Mouse (Mus musculus) neural tube, embryonic 11.5 days (tissue): ENCODE data around the gene Foxc2. TPM values are rescaled to one million over a fixed set of nuclear protein-coding genes. Genes with fewer than 3 reads are reported as not detected.

Experiments used
- ATAC-seq: fragments of 200-750 bp; cut with Nextera tagmentation; 2 replicates; pipeline ENCODE4 v1.8.0; 2017; ENCODE audit warnings: moderate number of reproducible peaks, mild to moderate bottlenecking, moderate TSS enrichment, moderate library complexity; ENCODE audit not compliant: insufficient read depth, low FRiP score, low TSS enrichment
- DNase-seq: peaks from one replicate; pipeline ENCODE4 v3.0.0-alpha.2; 2015; ENCODE audit warnings: low spot score
- H3K27ac ChIP-seq: fragments of 300-500 bp; sonication (generic); 2 replicates; pipeline ENCODE4 v1.5.1; 2014; ENCODE audit warnings: low read depth, mild to moderate bottlenecking, low read length
- H3K27me3 ChIP-seq: fragments of 300-500 bp; sonication (generic); 2 replicates; pipeline ENCODE4 v1.6.1; 2014; ENCODE audit warnings: mild to moderate bottlenecking, low read length, mixed read lengths; ENCODE audit not compliant: control insufficient read depth, insufficient read depth
- H3K36me3 ChIP-seq: fragments of 300-500 bp; sonication (generic); 2 replicates; pipeline ENCODE4 v1.6.1; 2014; ENCODE audit warnings: mild to moderate bottlenecking, low read length, moderate library complexity, mixed read lengths; ENCODE audit not compliant: control insufficient read depth, insufficient read depth
- H3K4me1 ChIP-seq: fragments of 300-500 bp; sonication (generic); 2 replicates; pipeline ENCODE4 v1.6.1; 2014; ENCODE audit warnings: low read length, mixed read lengths; ENCODE audit not compliant: control insufficient read depth, insufficient read depth
- H3K4me2 ChIP-seq: fragments of 300-500 bp; sonication (generic); 2 replicates; pipeline ENCODE4 v1.6.1; 2014; ENCODE audit warnings: low read depth, mild to moderate bottlenecking, moderate library complexity
- H3K4me3 ChIP-seq: fragments of 300-500 bp; sonication (generic); 2 replicates; pipeline ENCODE4 v1.5.1; 2014; ENCODE audit warnings: low read depth, low read length
- H3K9ac ChIP-seq: fragments of 300-500 bp; sonication (generic); 2 replicates; pipeline ENCODE4 v1.6.1; 2014; ENCODE audit warnings: mild to moderate bottlenecking, low read length
- H3K9me3 ChIP-seq: fragments of 300-500 bp; sonication (generic); 2 replicates; pipeline ENCODE4 v1.6.1; 2016; ENCODE audit warnings: low read length; ENCODE audit not compliant: control insufficient read depth
- WGBS: fragments of 180-500 bp; shearing (Covaris S2); extraction: QIAGEN DNeasy Blood & Tissue Kit; methylation state at CpG from one replicate; pipeline ENCODE4 v1.1.7; 2014; 5-methylcytosine and 5-hydroxymethylcytosine counted together
- microRNA-seq: library from miRNA; unstranded; fragments of <30 nt; microRNA quantifications from one replicate; pipeline ENCODE4, GENCODE M21; 2016
- polyA plus RNA-seq: library from polyadenylated mRNA; unstranded; fragments of >200 nt; fragmentation: Nextera tagmentation; extraction: Ambion mirVana; gene quantifications from 2 replicates; pipeline ENCODE4 v1.2.1, GENCODE M21; 2014

The Foxc2 gene
- polyA plus RNA-seq, 1 experiment from 2014 or later: 15.5 TPM

- no peak for DNase-seq
- no peak overlapping the region for H3K9ac ChIP-seq
- no peaks in the 10 kb centered on the region for H3K9me3 ChIP-seq
- 65% methylated on average over 8 of the region's 8 CpGs for WGBS
- H3K4me1 ChIP-seq: 0 out of 2 replicates have a peak, but pooled peaks cover 2% of the 10 kb centered on the region
- H3K4me2 ChIP-seq: no peak overlapping the region
- H3K27ac ChIP-seq: no peak overlapping the region
- no peak for ATAC-seq
- H3K36me3 ChIP-seq: no peaks in the 10 kb centered on the region
- no peak overlapping the region for H3K4me3 ChIP-seq
- H3K27me3 ChIP-seq: no peaks in the 10 kb centered on the region
Measured at GRCm38 (mm10) chr8:121164017-121164469, 48.1 kb downstream of the Foxc2 start.

DNA sequence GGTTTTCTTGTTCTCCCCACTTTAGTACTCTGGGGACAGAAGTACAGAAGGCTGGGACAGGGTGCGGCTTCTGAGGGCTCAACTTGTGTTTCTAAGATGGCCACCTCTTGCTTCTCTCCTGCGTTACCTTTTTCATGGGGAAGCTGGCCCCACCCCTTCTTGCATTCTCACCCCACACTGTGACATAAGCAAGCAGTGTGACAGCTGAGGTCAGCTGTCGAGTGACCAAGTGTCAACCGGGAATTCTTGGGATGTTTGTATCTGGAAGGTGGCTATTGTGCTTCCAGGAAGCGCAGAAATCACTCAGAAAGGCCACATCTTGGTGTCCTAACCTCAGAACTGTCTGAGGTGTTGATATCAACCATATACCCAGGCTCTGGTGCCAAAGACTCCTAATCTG, 52.1 kb downstream of the Foxc2 start:
- H3K4me1 ChIP-seq: peaks cover 9% of the 10 kb centered on the region
- H3K4me3 ChIP-seq: no peak overlapping the region
- H3K9me3 ChIP-seq: no peaks in the 10 kb centered on the region
- WGBS: 75% methylated on average over 5 of the region's 5 CpGs
- DNase-seq (no peak), ATAC-seq (no peak)
- H3K4me2 ChIP-seq: no peak overlapping the region
- no peak overlapping the region for H3K27ac ChIP-seq
- no peaks in the 10 kb centered on the region for H3K27me3 ChIP-seq
- H3K9ac ChIP-seq: no peak overlapping the region
- no peaks in the 10 kb centered on the region for H3K36me3 ChIP-seq

Small RNA genes within 50 kb of the gene (microRNA-seq; reads per million reads assigned to microRNA genes)
- gene Gm27530: not detected

Other genes starting within 250 kb of the Foxc2 start
- gene Foxf1, start 31.8 kb upstream of the Foxc2 start, polyA plus RNA-seq: 2.6 and 6.1 TPM in 2 replicates
- 56.9 and 63.7 TPM in 2 replicates for gene Mthfsd, start 7.8 kb upstream of the Foxc2 start, polyA plus RNA-seq
- gene Foxl1, start 11.8 kb downstream of the Foxc2 start, polyA plus RNA-seq: 1.1 and 1.3 TPM in 2 replicates